Mouse (Mus musculus): ENCODE measurements around the gene Rgs3. TPM values are rescaled to one million over a fixed set of nuclear protein-coding genes. Genes with fewer than 3 reads are reported as not detected.

Rgs3 gene
- total and polyA plus RNA-seq, 3 experiments: not detected

GRCm38 (mm10) chr4:62669094-62670071 lies 109.7 kb downstream of the Rgs3 start:
- no peaks in the 10 kb centered on the region for H3K9me3 ChIP-seq (replicated peaks; ENCODE audit: insufficient read depth, low read length)
- H3K79me2 ChIP-seq (ENCODE audit: control insufficient read depth, insufficient read depth, low read length, poor library complexity): no peaks in the 10 kb centered on the region
- no peak overlapping the region for H3K4me3 ChIP-seq (ENCODE audit: control insufficient read depth in 1 of 2, insufficient read depth in 1 of 2, low read depth in 2 of 2, low read length in 2 of 2)
- H3K4me1 ChIP-seq (ENCODE audit: control insufficient read depth in 1 of 2, insufficient read depth in 2 of 2, low read length in 2 of 2): no peaks in the 10 kb centered on the region
- no peak overlapping the region for H3K9ac ChIP-seq (ENCODE audit: control insufficient read depth, low read depth, low read length, poor library complexity, severe bottlenecking)
- DNase-seq (ENCODE audit: low read depth, low spot score): no peak
- TF ChIP-seq TBP (IDR thresholded peaks at IDR 0.05; ENCODE audit: low read depth, low read length) (no peak), USF1 (IDR thresholded peaks at IDR 0.05; ENCODE audit: low read depth, low read length) (no peak), ZKSCAN1 (IDR thresholded peaks at IDR 0.05; ENCODE audit: low read depth, low read length) (no peak), MEF2A (IDR thresholded peaks at IDR 0.05; ENCODE audit: extremely low read depth, insufficient replicate concordance, low read depth, low read length, poor library complexity, severe bottlenecking) (no peak), MYB (IDR thresholded peaks at IDR 0.05; ENCODE audit: low read depth, low read length) (no peak), JUND (IDR thresholded peaks at IDR 0.05; ENCODE audit: low read depth, low read length) (no peak), MAZ (IDR thresholded peaks at IDR 0.05; ENCODE audit: low read depth, low read length) (no peak), POLR2AphosphoS5 (IDR thresholded peaks at IDR 0.05; ENCODE audit: borderline replicate concordance, low read depth, low read length) (no peak), CHD2 (IDR thresholded peaks at IDR 0.05; ENCODE audit: low read length) (no peak), ELF1 (IDR thresholded peaks at IDR 0.05; ENCODE audit: low read depth, low read length) (no peak), NELFE (IDR thresholded peaks at IDR 0.05; ENCODE audit: low read depth, low read length) (no peak), KAT2A (conservative IDR thresholded peaks at IDR 0.05; ENCODE audit: low read depth, low read length) (no peak), CTCF (IDR thresholded peaks at IDR 0.05 in 2 of 3, conservative IDR thresholded peaks at IDR 0.05 in 1 of 3; ENCODE audit: control insufficient read depth in 1 of 3, insufficient read depth in 1 of 3, low read depth in 2 of 3, low read length in 3 of 3, poor library complexity in 1 of 3, severe bottlenecking in 1 of 3) (no peak), E2F4 (IDR thresholded peaks at IDR 0.05; ENCODE audit: borderline replicate concordance, low read depth, low read length) (no peak), SMC3 (IDR thresholded peaks at IDR 0.05; ENCODE audit: low read depth, low read length) (no peak), ZC3H11A (IDR thresholded peaks at IDR 0.05; ENCODE audit: low read depth, low read length) (no peak), MYC (IDR thresholded peaks at IDR 0.05; ENCODE audit: low read depth, low read length) (no peak)
- no peak overlapping the region for H3K27ac ChIP-seq (ENCODE audit: control insufficient read depth, low read depth, low read length)
- no peaks in the 10 kb centered on the region for H3K36me3 ChIP-seq (ENCODE audit: control insufficient read depth in 1 of 2, insufficient read depth in 2 of 2, low read length in 2 of 2)
- no peaks in the 10 kb centered on the region for H3K27me3 ChIP-seq (ENCODE audit: control insufficient read depth in 1 of 2, insufficient read depth in 2 of 2, low read length in 2 of 2)

GRCm38 (mm10) chr4:62673531-62674030 lies 113.9 kb downstream of the Rgs3 start:
- H3K27me3 ChIP-seq (ENCODE audit: control insufficient read depth in 1 of 2, insufficient read depth in 2 of 2, low read length in 2 of 2): no peaks in the 10 kb centered on the region
- TF ChIP-seq TAL1 (IDR thresholded peaks at IDR 0.05; ENCODE audit: low read length) (no peak), SMC3 (IDR thresholded peaks at IDR 0.05; ENCODE audit: low read depth, low read length) (no peak), EP300 (IDR thresholded peaks at IDR 0.05; ENCODE audit: low read depth in 1 of 2, low read length in 2 of 2) (no peak), MXI1 (IDR thresholded peaks at IDR 0.05; ENCODE audit: low read depth, low read length) (no peak), MAZ (IDR thresholded peaks at IDR 0.05; ENCODE audit: low read depth, low read length) (no peak)
- no peaks in the 10 kb centered on the region for H3K9me3 ChIP-seq (replicated peaks; ENCODE audit: insufficient read depth, low read length)
- DNase-seq (ENCODE audit: low read depth, low spot score): no peak
- H3K27ac ChIP-seq (ENCODE audit: control insufficient read depth, low read depth, low read length): no peak overlapping the region
- H3K79me2 ChIP-seq (ENCODE audit: control insufficient read depth, insufficient read depth, low read length, poor library complexity): no peaks in the 10 kb centered on the region
- no peak overlapping the region for H3K4me3 ChIP-seq (ENCODE audit: control insufficient read depth in 1 of 2, insufficient read depth in 1 of 2, low read depth in 2 of 2, low read length in 2 of 2)
- no peaks in the 10 kb centered on the region for H3K36me3 ChIP-seq (ENCODE audit: control insufficient read depth in 1 of 2, insufficient read depth in 2 of 2, low read length in 2 of 2)
- H3K9ac ChIP-seq (ENCODE audit: control insufficient read depth, low read depth, low read length, poor library complexity, severe bottlenecking): no peak overlapping the region
- no peaks in the 10 kb centered on the region for H3K4me1 ChIP-seq (ENCODE audit: control insufficient read depth in 1 of 2, insufficient read depth in 2 of 2, low read length in 2 of 2)
